Mouse (Mus musculus) adrenal gland, postnatal 14 days (tissue): ENCODE data around the gene Exosc2. TPM values are rescaled to one million over a fixed set of nuclear protein-coding genes. Genes with fewer than 3 reads are reported as not detected.

Source experiments
- DNase-seq: peaks from one replicate; pipeline ENCODE4 v3.0.0; 2021; ENCODE audit warnings: mixed read lengths
- total RNA-seq: library from RNA; stranded (reverse); gene quantifications from 2 replicates; pipeline ENCODE4 v1.2.3, GENCODE M21; 2021

Exosc2 gene
- total RNA-seq, 1 experiment from 2014 or later: 22.8 TPM

- DNase-seq: no peak
These were observed 57.2 kb downstream of the Exosc2 start for GRCm38 (mm10) chr2:31727576-31728277.

- no peak for DNase-seq
These were observed 60.1 kb downstream of the Exosc2 start for GRCm38 (mm10) chr2:31730640-31731039.

Other genes with a start within 250 kb of the Exosc2 start
- 46.9 and 410 TPM in 2 replicates for gene Ass1, start 200.5 kb upstream of the Exosc2 start, total RNA-seq
- 49.9 and 54.4 TPM in 2 replicates for gene Fubp3, start 98.1 kb upstream of the Exosc2 start, total RNA-seq
- gene Prdm12, start 30.7 kb upstream of the Exosc2 start, total RNA-seq: not detected in 2 replicates
- 57.5 and 67.3 TPM in 2 replicates for gene Abl1, start 17.7 kb downstream of the Exosc2 start, total RNA-seq
- gene Qrfp, start 139.9 kb downstream of the Exosc2 start, total RNA-seq: 0.19 TPM in 1 of 2 replicates, not detected in the other
- 0.07 and 0.38 TPM in 2 replicates for gene Fibcd1, start 175.3 kb downstream of the Exosc2 start, total RNA-seq
- 14.4 and 14.9 TPM in 2 replicates for gene Lamc3, start 216.6 kb downstream of the Exosc2 start, total RNA-seq